Mouse (Mus musculus): ENCODE measurements at regions not wholly inside any gene's neighbourhood (a gene's known extent, or its start where the extent isn't known, plus 50 kb on each side); places are given as distances from the start of the nearest gene placed in this dataset.

DNA sequence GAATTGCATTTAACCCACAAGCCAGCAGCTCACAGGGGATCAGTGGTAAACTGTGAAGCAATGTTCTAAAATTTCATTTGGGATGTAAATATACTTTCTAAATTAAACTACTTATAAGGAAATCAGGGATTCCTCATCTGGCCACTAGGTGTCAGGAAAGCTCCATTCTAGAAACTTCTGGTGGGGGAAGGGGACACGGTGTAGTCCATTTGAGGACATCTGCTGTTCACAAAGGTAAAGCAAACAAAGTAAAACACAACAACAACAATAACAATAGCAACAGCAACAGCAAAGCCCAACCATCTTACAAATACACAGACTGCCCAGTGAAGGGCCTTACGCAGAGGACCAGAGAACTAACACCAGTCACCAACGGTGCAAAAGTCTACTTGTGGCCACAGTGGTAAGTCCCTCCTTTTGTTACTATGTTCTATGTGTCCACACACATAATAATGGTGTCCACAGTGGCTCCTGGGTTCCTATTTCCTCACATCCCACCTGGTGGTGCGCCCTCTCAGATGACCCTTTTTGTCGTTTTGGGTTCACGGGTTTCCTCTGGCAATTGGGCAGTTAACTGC is 105.9 kb upstream of the Fam241a start:
- ATAC-seq (replicated peaks; ENCODE audit: insufficient number of reproducible peaks, low FRiP score, low TSS enrichment), result no peak
- H3K9me3 ChIP-seq (replicated peaks; ENCODE audit: control insufficient read depth, low read length), result no peaks in the 10 kb centered on the region
- H3K4me2 ChIP-seq, result no peak overlapping the region
- H3K27me3 ChIP-seq (ENCODE audit: control insufficient read depth, insufficient read depth, low read length), result no peaks in the 10 kb centered on the region
- no peak overlapping the region for H3K4me3 ChIP-seq (ENCODE audit: low read depth, low read length)
- no peaks in the 10 kb centered on the region for H3K4me1 ChIP-seq (ENCODE audit: control insufficient read depth, insufficient read depth, low read length)
- no peak overlapping the region for H3K27ac ChIP-seq (ENCODE audit: low read depth, low read length)
- no peak overlapping the region for H3K9ac ChIP-seq (ENCODE audit: low read depth, low read length)
- no peaks in the 10 kb centered on the region for H3K36me3 ChIP-seq (ENCODE audit: control insufficient read depth, insufficient read depth, low read length)
- WGBS (ENCODE audit: insufficient replicate concordance), result 84% methylated on average over 6 of the region's 6 CpGs

DNA sequence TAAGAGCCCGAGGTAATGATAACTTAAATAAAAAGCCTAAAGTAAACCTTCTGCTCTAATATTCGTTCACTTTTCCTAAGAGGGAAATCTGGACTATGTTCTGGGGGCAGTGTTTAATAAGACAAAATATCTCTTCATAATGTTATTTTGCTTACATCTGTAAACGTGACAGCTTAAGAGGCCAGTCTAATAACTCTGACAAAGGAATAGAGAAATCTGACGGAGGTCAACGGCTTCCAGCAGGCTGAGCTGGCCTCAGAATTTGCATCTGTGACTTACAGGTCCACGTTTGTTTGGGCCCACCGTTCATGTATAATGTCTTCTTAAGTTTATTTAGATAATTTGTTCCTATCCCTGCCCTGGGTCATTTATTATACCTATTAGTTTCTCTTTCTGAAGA is 99.6 kb upstream of the Fam241a start:
- Histone ChIP-seq H3K4me1 (ENCODE audit: control insufficient read depth, insufficient read depth, low read length) (no peaks in the 10 kb centered on the region), H3K9ac (ENCODE audit: low read depth, low read length) (no peak overlapping the region), H3K36me3 (ENCODE audit: control insufficient read depth, insufficient read depth, low read length) (no peaks in the 10 kb centered on the region), H3K27me3 (ENCODE audit: control insufficient read depth, insufficient read depth, low read length) (no peaks in the 10 kb centered on the region), H3K4me3 (ENCODE audit: low read depth, low read length) (no peak overlapping the region), H3K27ac (ENCODE audit: low read depth, low read length) (no peak overlapping the region), H3K9me3 (replicated peaks; ENCODE audit: control insufficient read depth, low read length) (no peaks in the 10 kb centered on the region), H3K4me2 (no peak overlapping the region)
- no peak for ATAC-seq (replicated peaks; ENCODE audit: insufficient number of reproducible peaks, low FRiP score, low TSS enrichment)
- 71% methylated on average over 7 of the region's 7 CpGs for WGBS (ENCODE audit: insufficient replicate concordance)

DNA sequence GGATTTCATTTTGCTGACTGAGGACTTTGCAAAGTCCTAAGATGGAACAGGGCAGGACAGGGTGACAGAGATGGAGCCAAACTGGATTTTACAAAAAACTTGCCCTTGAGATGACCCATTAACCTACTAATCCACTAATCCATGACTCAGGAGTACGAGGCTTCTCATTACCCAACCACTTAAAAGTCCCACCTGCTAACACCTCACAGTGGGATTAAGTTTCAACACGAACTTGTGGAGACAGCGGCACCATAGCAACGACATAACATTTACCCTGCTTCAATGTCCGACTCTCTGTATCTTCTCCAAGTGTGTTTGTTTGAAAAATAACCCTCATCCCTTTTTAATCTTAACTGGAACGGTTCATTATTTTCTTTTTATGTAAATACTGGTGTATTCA is 91.5 kb upstream of the Fam241a start:
- H3K4me2 ChIP-seq, result no peak overlapping the region
- H3K9ac ChIP-seq (ENCODE audit: low read depth, low read length), result no peak overlapping the region
- H3K36me3 ChIP-seq (ENCODE audit: control insufficient read depth, insufficient read depth, low read length), result no peaks in the 10 kb centered on the region
- no peak for ATAC-seq (replicated peaks; ENCODE audit: insufficient number of reproducible peaks, low FRiP score, low TSS enrichment)
- H3K4me3 ChIP-seq (ENCODE audit: low read depth, low read length), result no peak overlapping the region
- no peaks in the 10 kb centered on the region for H3K27me3 ChIP-seq (ENCODE audit: control insufficient read depth, insufficient read depth, low read length)
- H3K27ac ChIP-seq (ENCODE audit: low read depth, low read length), result no peak overlapping the region
- 41% methylated on average over 6 of the region's 6 CpGs for WGBS (ENCODE audit: insufficient replicate concordance)
- no peaks in the 10 kb centered on the region for H3K4me1 ChIP-seq (ENCODE audit: control insufficient read depth, insufficient read depth, low read length)
- no peaks in the 10 kb centered on the region for H3K9me3 ChIP-seq (replicated peaks; ENCODE audit: control insufficient read depth, low read length)

DNA sequence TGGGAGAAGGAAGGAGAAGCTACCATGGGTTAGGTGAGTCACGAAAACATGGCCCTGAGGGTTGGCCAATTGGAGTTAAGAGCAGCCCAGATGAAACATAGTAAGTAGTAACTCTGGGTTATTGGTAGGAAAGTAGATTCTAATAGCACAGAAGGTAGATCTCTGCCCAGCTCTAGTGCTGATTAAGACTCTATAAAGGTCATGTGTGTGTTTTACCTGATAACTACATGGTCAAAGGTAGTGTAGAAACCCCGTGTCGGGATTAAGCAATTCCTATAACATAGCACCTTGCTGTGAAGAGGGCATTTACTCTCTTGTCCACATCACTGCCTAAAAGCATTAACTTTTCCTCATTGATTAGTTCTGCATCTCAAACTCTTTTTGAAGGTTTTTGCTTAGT is 89.0 kb upstream of the Fam241a start:
- 81% methylated on average over 3 of the region's 3 CpGs for WGBS (ENCODE audit: insufficient replicate concordance)
- Histone ChIP-seq H3K4me3 (ENCODE audit: low read depth, low read length) (no peak overlapping the region), H3K27me3 (ENCODE audit: control insufficient read depth, insufficient read depth, low read length) (no peaks in the 10 kb centered on the region), H3K9ac (ENCODE audit: low read depth, low read length) (no peak overlapping the region), H3K36me3 (ENCODE audit: control insufficient read depth, insufficient read depth, low read length) (no peaks in the 10 kb centered on the region), H3K27ac (ENCODE audit: low read depth, low read length) (no peak overlapping the region), H3K9me3 (replicated peaks; ENCODE audit: control insufficient read depth, low read length) (no peaks in the 10 kb centered on the region), H3K4me1 (ENCODE audit: control insufficient read depth, insufficient read depth, low read length) (no peaks in the 10 kb centered on the region), H3K4me2 (no peak overlapping the region)
- ATAC-seq (replicated peaks; ENCODE audit: insufficient number of reproducible peaks, low FRiP score, low TSS enrichment), result no peak

DNA sequence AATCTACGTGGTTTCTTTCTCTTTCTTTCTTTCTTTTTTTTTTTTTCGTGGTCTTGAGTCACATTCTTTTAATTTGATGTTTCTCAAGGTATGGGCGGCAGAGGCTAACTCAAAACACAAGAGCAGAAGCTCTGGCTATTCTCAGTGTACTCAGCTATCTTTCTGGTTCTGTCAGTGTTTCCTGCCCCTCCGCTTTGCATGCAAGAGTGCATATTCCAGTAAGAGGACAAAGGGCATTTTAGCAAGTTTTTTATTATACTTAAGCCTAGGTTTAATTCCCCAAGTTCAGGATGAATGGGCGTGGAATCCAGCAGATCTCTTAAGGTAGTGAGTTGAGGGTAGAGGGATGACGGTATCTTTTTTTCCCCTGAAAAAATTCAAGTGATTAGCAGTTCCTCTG is 81.1 kb upstream of the Fam241a start:
- no peak overlapping the region for H3K4me3 ChIP-seq (ENCODE audit: low read depth, low read length)
- no peak overlapping the region for H3K4me2 ChIP-seq
- H3K27ac ChIP-seq (ENCODE audit: low read depth, low read length), result no peak overlapping the region
- H3K9ac ChIP-seq (ENCODE audit: low read depth, low read length), result no peak overlapping the region
- H3K9me3 ChIP-seq (replicated peaks; ENCODE audit: control insufficient read depth, low read length), result no peaks in the 10 kb centered on the region
- H3K4me1 ChIP-seq (ENCODE audit: control insufficient read depth, insufficient read depth, low read length), result no peaks in the 10 kb centered on the region
- no peaks in the 10 kb centered on the region for H3K36me3 ChIP-seq (ENCODE audit: control insufficient read depth, insufficient read depth, low read length)
- ATAC-seq (replicated peaks; ENCODE audit: insufficient number of reproducible peaks, low FRiP score, low TSS enrichment), result no peak
- no peaks in the 10 kb centered on the region for H3K27me3 ChIP-seq (ENCODE audit: control insufficient read depth, insufficient read depth, low read length)
- 51% methylated on average over 6 of the region's 6 CpGs for WGBS (ENCODE audit: insufficient replicate concordance)

DNA sequence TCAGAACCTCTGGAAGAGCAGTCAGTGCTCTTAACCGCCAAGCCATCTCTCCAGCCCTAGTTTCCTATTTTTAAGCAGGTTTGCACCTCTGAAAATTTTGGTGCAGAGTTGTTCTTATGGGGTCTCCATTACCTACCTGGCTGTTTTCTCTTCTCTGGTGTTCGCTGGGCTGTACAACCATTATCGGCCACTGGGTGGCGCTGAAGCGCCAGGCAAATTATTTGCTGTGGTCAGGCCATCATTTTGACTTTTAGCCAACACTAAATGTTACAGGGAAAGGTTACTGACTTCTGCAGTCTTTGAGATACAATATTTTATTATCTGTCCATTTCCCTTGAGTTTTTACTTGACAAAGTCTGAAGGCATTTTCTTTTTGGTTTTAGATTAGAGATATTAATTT is 74.8 kb upstream of the Fam241a start:
- 3% methylated on average over 5 of the region's 5 CpGs for WGBS (ENCODE audit: insufficient replicate concordance)
- Histone ChIP-seq H3K9me3 (replicated peaks; ENCODE audit: control insufficient read depth, low read length) (no peaks in the 10 kb centered on the region), H3K27me3 (ENCODE audit: control insufficient read depth, insufficient read depth, low read length) (no peaks in the 10 kb centered on the region), H3K4me2 (no peak overlapping the region), H3K27ac (ENCODE audit: low read depth, low read length) (no peak overlapping the region), H3K9ac (ENCODE audit: low read depth, low read length) (no peak overlapping the region), H3K36me3 (ENCODE audit: control insufficient read depth, insufficient read depth, low read length) (no peaks in the 10 kb centered on the region), H3K4me3 (ENCODE audit: low read depth, low read length) (no peak overlapping the region), H3K4me1 (ENCODE audit: control insufficient read depth, insufficient read depth, low read length) (no peaks in the 10 kb centered on the region)
- ATAC-seq (replicated peaks; ENCODE audit: insufficient number of reproducible peaks, low FRiP score, low TSS enrichment), result no peak

DNA sequence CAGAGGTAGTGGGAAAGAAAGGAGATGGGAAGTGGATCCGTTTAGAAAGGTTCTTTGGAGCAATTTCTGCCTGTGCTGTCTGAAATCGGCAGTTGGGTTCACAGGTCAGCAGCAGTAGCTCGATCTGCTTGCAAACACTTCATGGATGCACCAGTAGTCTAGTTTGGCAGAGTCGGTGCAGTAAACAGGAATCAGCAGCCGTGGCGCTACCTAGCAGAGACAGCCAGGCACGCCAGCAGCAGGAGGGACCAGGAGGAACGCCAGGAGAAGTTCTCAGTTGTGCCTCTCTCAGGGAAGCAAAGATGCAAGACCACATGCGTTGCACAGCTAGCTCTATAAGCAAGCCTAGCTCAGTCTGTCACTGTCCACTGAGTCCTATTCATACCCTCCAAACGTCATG is 71.0 kb upstream of the Fam241a start:
- no peaks in the 10 kb centered on the region for H3K36me3 ChIP-seq (ENCODE audit: control insufficient read depth, insufficient read depth, low read length)
- no peak overlapping the region for H3K9ac ChIP-seq (ENCODE audit: low read depth, low read length)
- no peaks in the 10 kb centered on the region for H3K9me3 ChIP-seq (replicated peaks; ENCODE audit: control insufficient read depth, low read length)
- no peak overlapping the region for H3K4me3 ChIP-seq (ENCODE audit: low read depth, low read length)
- no peak overlapping the region for H3K4me2 ChIP-seq
- H3K27ac ChIP-seq (ENCODE audit: low read depth, low read length), result no peak overlapping the region
- H3K4me1 ChIP-seq (ENCODE audit: control insufficient read depth, insufficient read depth, low read length), result no peaks in the 10 kb centered on the region
- H3K27me3 ChIP-seq (ENCODE audit: control insufficient read depth, insufficient read depth, low read length), result no peaks in the 10 kb centered on the region
- 67% methylated on average over 10 of the region's 10 CpGs for WGBS (ENCODE audit: insufficient replicate concordance)
- no peak for ATAC-seq (replicated peaks; ENCODE audit: insufficient number of reproducible peaks, low FRiP score, low TSS enrichment)

DNA sequence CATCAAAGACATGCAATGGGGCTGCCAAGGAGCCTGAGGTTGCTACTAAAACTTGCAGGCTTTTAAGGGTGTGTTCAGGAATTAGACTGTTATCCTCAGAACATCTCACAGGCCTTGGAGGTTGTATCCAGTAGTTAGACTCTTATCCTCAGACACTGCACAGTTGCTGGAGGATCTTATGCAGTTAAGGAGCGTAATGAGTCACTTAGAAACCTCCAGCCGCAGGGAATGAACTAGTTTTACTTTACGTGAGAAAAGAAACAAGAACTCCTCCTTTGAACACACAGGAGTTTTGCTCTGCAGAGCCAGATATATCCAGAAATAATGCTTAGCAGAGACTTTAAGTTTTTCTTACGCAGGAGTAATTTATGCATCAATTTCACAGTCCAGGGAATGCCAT is 70.1 kb upstream of the Fam241a start:
- Histone ChIP-seq H3K9ac (ENCODE audit: low read depth, low read length) (no peak overlapping the region), H3K36me3 (ENCODE audit: control insufficient read depth, insufficient read depth, low read length) (no peaks in the 10 kb centered on the region), H3K4me3 (ENCODE audit: low read depth, low read length) (no peak overlapping the region), H3K27ac (ENCODE audit: low read depth, low read length) (no peak overlapping the region), H3K27me3 (ENCODE audit: control insufficient read depth, insufficient read depth, low read length) (no peaks in the 10 kb centered on the region), H3K9me3 (replicated peaks; ENCODE audit: control insufficient read depth, low read length) (no peaks in the 10 kb centered on the region), H3K4me2 (no peak overlapping the region), H3K4me1 (ENCODE audit: control insufficient read depth, insufficient read depth, low read length) (no peaks in the 10 kb centered on the region)
- ATAC-seq (replicated peaks; ENCODE audit: insufficient number of reproducible peaks, low FRiP score, low TSS enrichment), result no peak
- WGBS (ENCODE audit: insufficient replicate concordance), result 78% methylated on average over 4 of the region's 4 CpGs

DNA sequence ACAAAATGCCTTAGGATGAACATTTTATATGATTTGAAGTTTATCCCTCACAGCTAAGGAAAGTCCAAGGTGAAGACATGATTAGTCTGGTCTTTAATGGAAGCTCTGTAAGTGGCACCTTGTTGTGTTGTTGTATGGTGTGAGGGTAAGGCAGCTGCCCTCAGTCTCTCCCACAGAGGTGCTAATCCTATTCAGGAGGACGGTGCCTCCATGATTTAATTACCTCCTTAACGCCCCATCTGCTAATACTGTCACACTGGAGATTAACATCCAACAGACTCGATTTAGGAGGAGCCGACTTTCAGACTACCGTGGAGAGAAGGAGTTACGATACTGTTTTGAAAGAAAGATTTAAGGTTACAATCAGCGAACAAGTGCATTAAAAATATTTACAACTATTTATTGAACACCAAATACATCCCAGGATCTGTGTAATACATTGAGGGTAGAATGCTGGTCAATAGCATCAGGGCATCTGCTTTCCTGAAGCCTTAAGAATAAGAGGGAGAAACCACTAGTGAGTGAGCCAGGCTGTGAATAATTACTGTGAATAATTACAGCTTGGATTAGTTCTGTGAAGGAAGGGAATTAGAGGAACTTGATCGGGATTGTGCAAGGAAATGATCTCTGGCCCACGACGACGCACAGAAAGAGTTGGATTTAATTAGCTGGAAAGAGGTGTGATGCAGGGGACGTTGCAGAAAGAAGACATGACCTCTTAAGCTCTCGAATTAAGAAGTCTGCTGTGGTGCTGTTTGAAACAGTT is 63.0 kb upstream of the Fam241a start:
- Histone ChIP-seq H3K4me1 (ENCODE audit: control insufficient read depth, insufficient read depth, low read length) (no peaks in the 10 kb centered on the region), H3K4me3 (ENCODE audit: low read depth, low read length) (no peak overlapping the region), H3K4me2 (no peak overlapping the region), H3K36me3 (ENCODE audit: control insufficient read depth, insufficient read depth, low read length) (no peaks in the 10 kb centered on the region), H3K9me3 (replicated peaks; ENCODE audit: control insufficient read depth, low read length) (no peaks in the 10 kb centered on the region), H3K27me3 (ENCODE audit: control insufficient read depth, insufficient read depth, low read length) (peaks cover 4% of the 10 kb centered on the region; the same call in 1 of the 2 replicates), H3K27ac (ENCODE audit: low read depth, low read length) (no peak overlapping the region), H3K9ac (ENCODE audit: low read depth, low read length) (no peak overlapping the region)
- no peak for ATAC-seq (replicated peaks; ENCODE audit: insufficient number of reproducible peaks, low FRiP score, low TSS enrichment)
- WGBS (ENCODE audit: insufficient replicate concordance), result 24% methylated on average over 13 of the region's 13 CpGs
